Mouse (Mus musculus) E14TG2a.4 (cell line): ENCODE results near the gene Tubb4a.
A peak's percentile ranks its signal among the peaks of the same experiment; 100 is the strongest.

ENCODE experiments used
- H3K27me3 ChIP-seq: 2 replicates; pipeline ENCODE4 v1.6.1; 2014; ENCODE audit warnings: low read length, control low read depth; ENCODE audit not compliant: insufficient read depth
- H3K36me3 ChIP-seq: 2 replicates; pipeline ENCODE4 v1.6.1; 2014; ENCODE audit warnings: low read length, control low read depth; ENCODE audit not compliant: insufficient read depth
- H3K4me1 ChIP-seq: replicated peaks from 2 replicates; pipeline ENCODE4 v1.6.1; 2014; ENCODE audit warnings: low read depth, low read length, control low read depth
- H3K4me3 ChIP-seq: replicated peaks from 2 replicates; pipeline ENCODE4 v1.5.1; 2014; ENCODE audit warnings: mild to moderate bottlenecking, low read length
- H3K9me3 ChIP-seq: 2 replicates; pipeline ENCODE4 v1.6.1; 2014; ENCODE audit warnings: low read length, control low read depth
- CTCF ChIP-seq: conservative IDR thresholded peaks from 2 replicates; pipeline ENCODE4 v1.5.1; 2014; ENCODE audit warnings: low read length
- NANOG ChIP-seq: IDR thresholded peaks from 2 replicates; pipeline ENCODE4 v1.6.1; 2014; ENCODE audit warnings: borderline replicate concordance, low read length, mixed read lengths
- POU5F1 ChIP-seq: IDR thresholded peaks from 2 replicates; pipeline ENCODE4 v1.6.1; 2014; ENCODE audit warnings: low read length, borderline replicate concordance

The Tubb4a gene

DNA sequence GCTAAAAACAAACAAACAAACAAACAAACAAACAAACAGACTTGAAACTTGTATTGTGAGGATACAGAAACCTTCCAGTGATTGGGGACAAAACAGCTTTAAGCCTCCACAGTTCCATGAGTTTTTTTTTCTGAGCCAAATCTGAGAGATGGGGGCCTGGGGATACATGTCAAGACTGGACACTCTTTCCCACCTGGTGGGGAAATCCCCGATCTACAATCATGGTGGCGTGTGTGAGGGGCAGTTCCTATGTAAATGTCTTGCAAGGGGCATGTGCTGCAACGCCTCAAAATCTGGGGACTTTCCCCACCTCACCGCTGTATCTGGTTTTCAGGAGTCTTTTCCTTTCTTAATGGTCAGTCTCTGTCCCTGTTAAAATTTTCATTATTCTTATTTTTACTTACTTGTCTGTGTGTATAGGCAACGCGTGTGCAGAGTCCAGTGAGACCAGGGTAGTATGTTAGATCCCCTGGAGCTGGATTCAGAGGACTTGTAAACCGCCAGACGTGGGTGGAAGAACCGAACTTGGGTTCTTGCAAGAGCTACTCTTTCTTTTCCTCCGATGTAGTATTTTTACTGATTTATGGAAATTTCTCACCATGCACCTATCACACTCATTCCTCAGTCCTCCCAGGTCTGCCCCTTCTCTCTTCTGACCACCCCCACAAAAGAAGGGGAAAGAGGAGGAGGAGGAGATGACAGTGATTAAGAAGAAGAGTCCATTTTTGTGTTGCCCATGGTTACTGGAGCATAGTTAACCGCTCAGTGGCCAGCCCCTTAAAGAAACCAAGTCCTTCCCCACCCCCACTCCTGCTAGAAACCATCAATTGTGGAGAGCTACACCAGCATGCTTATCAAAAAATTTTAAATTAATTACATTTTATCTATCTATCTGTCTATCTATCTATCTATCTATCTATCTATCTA, 35.9 kb upstream of the Tubb4a start:
- Histone ChIP-seq H3K36me3 (0 out of 2 replicates have a peak, but pooled peaks cover 2% of the 10 kb centered on the region), H3K27me3 (no peaks in the 10 kb centered on the region), H3K4me3 (no peak overlapping the region), H3K9me3 (peaks cover 7% of the 10 kb centered on the region; the same call in 1 of the 2 replicates), H3K4me1 (peaks cover 50% of the 10 kb centered on the region)
- no peak for TF ChIP-seq NANOG
- no peak for TF ChIP-seq POU5F1
- TF ChIP-seq CTCF: no peak

- Histone ChIP-seq H3K9me3 (peaks cover 7% of the 10 kb centered on the region; the same call in 1 of the 2 replicates), H3K4me1 (peaks cover 59% of the 10 kb centered on the region), H3K36me3 (0 out of 2 replicates have a peak, but pooled peaks cover 2% of the 10 kb centered on the region), H3K4me3 (no peak overlapping the region), H3K27me3 (no peaks in the 10 kb centered on the region)
- TF ChIP-seq POU5F1 (no peak), NANOG (no peak), CTCF (no peak)
These were observed 34.3 kb upstream of the Tubb4a start for GRCm38 (mm10) chr17:57121856-57122255.

- TF ChIP-seq NANOG (no peak), CTCF (no peak), POU5F1 (no peak)
- Histone ChIP-seq H3K27me3 (peaks cover 10% of the 10 kb centered on the region), H3K4me1 (peaks cover 41% of the 10 kb centered on the region)
These were observed 31.2 kb upstream of the Tubb4a start for GRCm38 (mm10) chr17:57118524-57119349.

GRCm38 (mm10) chr17:57116801-57117200, 29.2 kb upstream of the Tubb4a start:
- H3K4me3 ChIP-seq: no peak overlapping the region
- TF ChIP-seq CTCF (no peak), NANOG (no peak), POU5F1 (no peak)
- H3K9me3 ChIP-seq: peaks cover under 1% of the 10 kb centered on the region; the same call in 1 of the 2 replicates
- H3K36me3 ChIP-seq: no peaks in the 10 kb centered on the region
- H3K4me1 ChIP-seq: peaks cover 35% of the 10 kb centered on the region
- peaks cover 18% of the 10 kb centered on the region for H3K27me3 ChIP-seq

More at GRCm38 (mm10) chr17:57118524-57119349, 31.2 kb upstream of the Tubb4a start:
- Histone ChIP-seq H3K36me3 (0 out of 2 replicates have a peak, but pooled peaks cover 2% of the 10 kb centered on the region), H3K4me3 (peak overlapping the region; percentile 50), H3K9me3 (peaks cover 7% of the 10 kb centered on the region; the same call in 1 of the 2 replicates)

GRCm38 (mm10) chr17:57112768-57113474, 25.3 kb upstream of the Tubb4a start:
- peaks cover 17% of the 10 kb centered on the region for H3K4me1 ChIP-seq
- H3K9me3 ChIP-seq: no peaks in the 10 kb centered on the region
- peaks cover 2% of the 10 kb centered on the region; the same call in 1 of the 2 replicates for H3K36me3 ChIP-seq
- peaks cover 29% of the 10 kb centered on the region for H3K27me3 ChIP-seq
- TF ChIP-seq CTCF (no peak), NANOG (no peak), POU5F1 (no peak)
- H3K4me3 ChIP-seq: no peak overlapping the region

GRCm38 (mm10) chr17:57110005-57110404, 22.4 kb upstream of the Tubb4a start:
- H3K4me3 ChIP-seq: no peak overlapping the region
- peaks cover 11% of the 10 kb centered on the region for H3K36me3 ChIP-seq
- H3K27me3 ChIP-seq: peaks cover 49% of the 10 kb centered on the region
- H3K9me3 ChIP-seq: no peaks in the 10 kb centered on the region
- TF ChIP-seq POU5F1 (no peak), NANOG (no peak), CTCF (no peak)
- peaks cover 29% of the 10 kb centered on the region for H3K4me1 ChIP-seq

DNA sequence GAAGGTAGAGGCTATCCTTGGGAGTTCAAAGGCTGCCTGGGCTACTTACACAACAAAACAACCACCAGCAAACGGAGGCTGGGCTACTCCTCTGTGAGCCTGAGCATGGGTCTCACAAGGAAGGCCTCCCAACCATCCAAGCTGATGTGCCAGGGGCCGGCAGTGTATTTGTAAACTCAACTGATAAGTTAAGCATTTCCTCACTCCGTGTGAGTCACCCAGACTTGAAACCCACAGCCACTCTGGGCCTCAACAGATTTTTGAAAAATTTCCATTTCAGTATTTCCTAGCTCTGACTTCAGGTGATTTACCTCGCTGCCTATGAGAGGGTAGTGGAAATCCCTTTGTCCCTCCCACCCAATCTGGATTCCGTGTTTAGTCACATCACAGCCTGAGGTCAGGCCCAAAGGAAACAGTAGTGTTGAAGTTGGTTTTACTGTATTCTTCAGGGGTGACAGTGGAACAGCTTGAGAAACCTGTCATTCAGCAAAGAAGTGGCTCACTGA, 21.1 kb upstream of the Tubb4a start:
- no peak for TF ChIP-seq NANOG
- no peak for TF ChIP-seq POU5F1
- TF ChIP-seq CTCF: no peak
- H3K36me3 ChIP-seq: peaks cover 11% of the 10 kb centered on the region
- peaks cover 41% of the 10 kb centered on the region for H3K4me1 ChIP-seq
- H3K4me3 ChIP-seq: no peak overlapping the region
- H3K9me3 ChIP-seq: no peaks in the 10 kb centered on the region
- H3K27me3 ChIP-seq: peaks cover 51% of the 10 kb centered on the region

DNA sequence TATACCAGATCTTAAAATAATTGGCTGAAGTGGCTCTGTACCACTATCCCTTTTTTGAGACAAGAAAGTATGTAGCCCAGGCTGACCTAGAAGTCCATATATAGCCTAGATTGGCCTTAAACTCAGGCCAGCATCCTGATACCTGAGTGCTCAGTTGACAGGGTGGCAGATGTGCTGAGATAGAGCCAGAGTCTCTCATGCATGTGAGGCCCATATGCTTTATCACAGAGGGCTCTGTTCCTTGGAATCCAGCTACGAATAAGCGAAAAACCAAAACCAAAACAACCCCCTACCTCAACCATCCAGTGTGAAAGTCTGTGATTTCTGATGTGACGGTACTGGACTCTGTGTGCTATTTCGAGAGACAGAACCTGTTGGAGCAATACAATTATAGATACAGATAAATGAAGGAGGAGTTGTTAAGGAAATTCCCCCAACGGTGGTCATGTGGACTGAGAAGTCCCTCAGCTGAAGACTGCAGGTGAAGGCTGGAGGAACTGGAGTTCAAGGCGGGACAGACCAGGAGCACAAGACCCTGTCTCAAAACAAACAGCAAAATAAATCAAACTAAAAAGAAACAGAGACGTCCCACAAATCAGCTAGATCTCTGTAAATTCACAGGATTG, 20.6 kb upstream of the Tubb4a start:
- peaks cover 47% of the 10 kb centered on the region for H3K27me3 ChIP-seq
- H3K36me3 ChIP-seq: peaks cover 11% of the 10 kb centered on the region
- H3K9me3 ChIP-seq: no peaks in the 10 kb centered on the region
- TF ChIP-seq NANOG (no peak), POU5F1 (no peak), CTCF (no peak)
- peaks cover 47% of the 10 kb centered on the region for H3K4me1 ChIP-seq
- H3K4me3 ChIP-seq: no peak overlapping the region
